Mouse (Mus musculus) right cerebral cortex, postnatal 4 days (tissue): Measurements from ENCODE around the gene Foxred1.
A peak's percentile ranks its signal among the peaks of the same experiment; 100 is the strongest.

Experiments used
- DNase-seq: peaks from one replicate; pipeline ENCODE4 v3.0.0-alpha.2; 2022

Foxred1 gene

GRCm38 (mm10) chr9:35188700-35189099, 22.2 kb downstream of the Foxred1 start:
- peak; percentile 68 for DNase-seq

- DNase-seq: no peak
Observed at GRCm38 (mm10) chr9:35187351-35187903, 23.4 kb downstream of the Foxred1 start.

GRCm38 (mm10) chr9:35186430-35186829, 24.4 kb downstream of the Foxred1 start:
- DNase-seq: no peak

- no peak for DNase-seq
Observed at GRCm38 (mm10) chr9:35183359-35183758, 27.5 kb downstream of the Foxred1 start.

- no peak for DNase-seq
Observed at GRCm38 (mm10) chr9:35182832-35183231, 28.0 kb downstream of the Foxred1 start.

GRCm38 (mm10) chr9:35176124-35176659, 34.7 kb downstream of the Foxred1 start:
- no peak for DNase-seq

GRCm38 (mm10) chr9:35175251-35176123, 35.4 kb downstream of the Foxred1 start, which contains the start of gene Dcps:
TSS of gene Dcps (minus strand) at chr9:35176061.
- DNase-seq: peak; percentile 93

- no peak for DNase-seq
Observed at GRCm38 (mm10) chr9:35173331-35173730, 37.5 kb downstream of the Foxred1 start.

- no peak for DNase-seq
Observed at GRCm38 (mm10) chr9:35170071-35170470, 40.8 kb downstream of the Foxred1 start.

GRCm38 (mm10) chr9:35166798-35167635, 43.8 kb downstream of the Foxred1 start:
- no peak for DNase-seq

- DNase-seq: no peak
Observed at GRCm38 (mm10) chr9:35166144-35166797, 44.6 kb downstream of the Foxred1 start.

GRCm38 (mm10) chr9:35164142-35164874, 46.5 kb downstream of the Foxred1 start:
- no peak for DNase-seq

GRCm38 (mm10) chr9:35163011-35163690, 47.7 kb downstream of the Foxred1 start:
- peak; percentile 29 for DNase-seq

- DNase-seq: no peak
Observed at GRCm38 (mm10) chr9:35161721-35162120, 49.1 kb downstream of the Foxred1 start.

GRCm38 (mm10) chr9:35160662-35161061, 50.2 kb downstream of the Foxred1 start:
- DNase-seq: no peak

GRCm38 (mm10) chr9:35158477-35158876, 52.4 kb downstream of the Foxred1 start:
- no peak for DNase-seq

- no peak for DNase-seq
Observed at GRCm38 (mm10) chr9:35156862-35157261, 54.0 kb downstream of the Foxred1 start.

GRCm38 (mm10) chr9:35156002-35156710, 54.7 kb downstream of the Foxred1 start:
- DNase-seq: no peak
